Mouse (Mus musculus) splenic B cell, adult 2 months (primary cell): ENCODE data around the gene Sesn1.
A peak's percentile ranks its signal among the peaks of the same experiment; 100 is the strongest.
"Not testable (repeated sequence)": the region's sequence is repeated elsewhere in the genome, so short reads cannot be mapped to it uniquely, and the experiment has no call there.

Experiments used
- DNase-seq: peaks from one replicate; pipeline ENCODE4 v3.0.0-alpha.2; 2011; ENCODE audit warnings: low read depth, low spot score
- H3K27me3 ChIP-seq: 2 replicates; pipeline ENCODE4 v1.6.1; 2012; ENCODE audit warnings: mild to moderate bottlenecking, low read length, moderate library complexity, mixed read lengths; ENCODE audit not compliant: control insufficient read depth, poor library complexity, insufficient read depth, severe bottlenecking
- H3K36me3 ChIP-seq: 2 replicates; pipeline ENCODE4 v1.6.1; 2012; ENCODE audit warnings: mild to moderate bottlenecking, low read length, moderate library complexity, mixed read lengths; ENCODE audit not compliant: control insufficient read depth, poor library complexity, insufficient read depth, severe bottlenecking

Sesn1 gene

DNA sequence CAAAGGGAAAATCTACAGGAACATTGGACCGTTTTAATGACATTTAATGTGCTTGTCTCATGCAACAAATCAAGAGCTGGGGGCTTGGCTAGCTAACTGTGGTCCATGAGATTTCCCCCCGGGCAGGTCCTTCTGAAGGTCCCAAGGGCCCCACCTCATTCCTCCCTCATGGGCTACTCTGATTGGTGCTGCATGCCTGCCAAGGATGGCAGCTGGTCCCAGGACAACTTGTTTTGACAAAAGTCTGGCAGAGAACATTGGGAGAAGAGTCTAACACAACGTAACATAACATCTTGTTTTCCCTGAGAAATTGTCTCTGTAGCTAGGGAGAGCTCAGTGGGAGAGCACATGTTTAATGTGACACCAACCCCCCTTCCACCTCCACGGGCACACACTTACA, 126.4 kb downstream of the Sesn1 start:
- no peaks in the 10 kb centered on the region for H3K36me3 ChIP-seq
- H3K27me3 ChIP-seq, result no peaks in the 10 kb centered on the region
- DNase-seq, result no peak

DNA sequence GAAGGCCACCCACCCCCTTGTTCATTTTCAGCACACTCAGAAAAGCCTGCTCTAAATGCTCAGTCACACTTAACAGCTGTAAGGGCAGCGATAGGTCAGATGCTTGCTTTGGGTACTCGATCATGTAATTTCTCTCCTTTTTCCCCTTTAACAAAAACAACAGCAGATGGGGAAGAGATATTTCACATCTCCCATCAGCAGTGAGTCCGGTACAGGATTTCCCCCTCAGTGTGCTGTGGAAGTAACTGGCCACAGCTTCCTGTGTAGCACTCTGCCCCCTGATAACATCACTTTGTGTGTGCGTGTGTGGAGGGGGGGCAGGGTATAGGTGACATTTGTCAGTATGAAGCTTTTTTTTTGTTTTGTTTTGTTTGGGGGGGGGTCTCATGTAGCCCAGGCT, 127.4 kb downstream of the Sesn1 start:
- Histone ChIP-seq H3K27me3 (no peaks in the 10 kb centered on the region), H3K36me3 (no peaks in the 10 kb centered on the region)
- DNase-seq, result peak; percentile 70

DNA sequence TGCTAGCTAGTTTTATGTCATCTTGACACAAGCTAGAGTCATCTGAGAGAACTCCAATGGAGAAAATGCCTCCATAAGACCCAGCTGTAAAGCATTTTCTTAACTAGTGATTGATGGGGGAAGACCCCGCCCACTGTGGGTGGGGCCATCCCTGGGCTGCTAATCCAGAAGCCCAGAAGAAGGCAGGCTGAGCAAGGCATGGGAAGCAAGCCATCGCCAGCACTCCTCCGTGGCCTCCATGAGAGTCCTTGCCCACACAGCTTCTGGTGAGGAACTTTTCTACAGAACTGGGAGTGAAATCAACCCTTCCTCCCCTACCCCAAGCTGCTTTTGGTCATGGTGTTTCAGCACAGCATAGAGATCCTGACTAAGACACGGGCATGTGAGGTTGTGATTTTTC, 129.4 kb downstream of the Sesn1 start:
- Histone ChIP-seq H3K27me3 (no peaks in the 10 kb centered on the region), H3K36me3 (no peaks in the 10 kb centered on the region)
- no peak for DNase-seq

DNA sequence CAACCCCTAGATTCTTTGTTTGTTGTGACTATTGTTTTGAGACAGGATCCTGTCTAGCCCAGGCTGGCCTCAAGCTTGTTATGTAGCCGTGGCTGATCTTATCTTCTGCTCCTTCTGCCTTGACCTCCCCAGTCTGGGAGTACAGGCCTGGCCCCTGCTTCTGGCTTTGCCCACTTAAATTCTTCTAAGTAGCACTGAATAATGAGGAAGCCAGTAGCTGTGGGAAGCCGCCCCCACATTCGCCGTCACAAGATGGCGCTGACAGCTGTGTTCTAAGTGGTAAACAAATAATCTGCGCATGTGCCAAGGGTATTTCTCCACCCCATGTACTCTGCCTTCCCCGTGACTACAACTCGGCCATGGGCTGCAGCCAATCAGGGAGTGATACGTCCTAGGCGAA, 142.6 kb downstream of the Sesn1 start:
- H3K27me3 ChIP-seq, H3K36me3 ChIP-seq, DNase-seq: not testable (repeated sequence)

DNA sequence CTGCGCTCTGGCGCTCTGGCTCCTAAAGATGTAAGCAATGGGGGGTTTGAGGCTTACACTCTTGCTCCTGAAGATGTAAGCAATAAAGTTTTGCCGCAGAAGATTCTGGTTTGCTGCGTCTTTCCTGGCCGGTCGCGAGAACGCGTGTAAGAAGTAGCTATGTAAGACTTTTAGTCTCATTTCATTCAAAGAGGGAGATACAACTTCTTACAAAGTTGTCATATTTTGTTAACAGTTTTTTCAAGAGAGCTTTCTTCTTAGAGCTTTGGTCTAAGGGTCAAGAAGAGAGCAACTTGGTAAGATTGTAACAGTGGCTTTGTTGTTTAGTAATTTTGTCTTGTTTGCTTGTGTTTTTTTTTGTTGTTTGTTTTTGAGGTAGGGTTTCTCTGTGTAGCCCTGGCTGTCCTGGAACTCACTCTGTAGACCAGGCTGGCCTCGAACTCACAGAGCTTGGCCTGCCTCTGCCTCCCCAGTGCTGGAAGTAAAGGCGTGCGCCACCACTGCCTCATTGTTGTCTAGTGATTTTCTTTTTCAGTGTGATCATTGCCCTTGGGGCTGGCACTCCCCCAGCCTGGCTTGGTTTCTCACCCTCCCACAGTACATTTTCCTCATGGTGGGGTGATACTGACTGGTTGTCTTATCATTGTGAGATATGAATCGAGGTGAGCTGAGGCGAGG, 143.3 kb downstream of the Sesn1 start:
- Histone ChIP-seq H3K36me3 (no peaks in the 10 kb centered on the region), H3K27me3 (no peaks in the 10 kb centered on the region)
- DNase-seq, result no peak

DNA sequence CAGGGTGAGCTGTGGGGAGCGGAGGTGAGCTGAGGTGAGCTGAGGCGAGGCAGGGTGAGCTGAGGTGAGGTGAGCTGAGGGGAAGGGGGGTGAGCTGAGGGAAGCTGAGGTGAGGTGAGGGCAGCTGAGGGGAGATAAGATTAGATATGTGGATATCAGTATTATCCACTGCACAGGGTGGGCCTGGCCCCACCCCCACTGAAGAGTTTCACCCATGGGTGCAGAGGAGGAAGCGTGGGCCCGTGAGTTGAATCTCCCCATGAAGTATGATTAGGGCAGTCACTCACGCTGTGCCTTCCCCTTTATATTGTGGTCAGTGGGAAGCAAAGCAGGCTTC, 143.8 kb downstream of the Sesn1 start:
- DNase-seq, result peak; percentile 15
- Histone ChIP-seq H3K27me3 (no peaks in the 10 kb centered on the region), H3K36me3 (no peaks in the 10 kb centered on the region)

DNA sequence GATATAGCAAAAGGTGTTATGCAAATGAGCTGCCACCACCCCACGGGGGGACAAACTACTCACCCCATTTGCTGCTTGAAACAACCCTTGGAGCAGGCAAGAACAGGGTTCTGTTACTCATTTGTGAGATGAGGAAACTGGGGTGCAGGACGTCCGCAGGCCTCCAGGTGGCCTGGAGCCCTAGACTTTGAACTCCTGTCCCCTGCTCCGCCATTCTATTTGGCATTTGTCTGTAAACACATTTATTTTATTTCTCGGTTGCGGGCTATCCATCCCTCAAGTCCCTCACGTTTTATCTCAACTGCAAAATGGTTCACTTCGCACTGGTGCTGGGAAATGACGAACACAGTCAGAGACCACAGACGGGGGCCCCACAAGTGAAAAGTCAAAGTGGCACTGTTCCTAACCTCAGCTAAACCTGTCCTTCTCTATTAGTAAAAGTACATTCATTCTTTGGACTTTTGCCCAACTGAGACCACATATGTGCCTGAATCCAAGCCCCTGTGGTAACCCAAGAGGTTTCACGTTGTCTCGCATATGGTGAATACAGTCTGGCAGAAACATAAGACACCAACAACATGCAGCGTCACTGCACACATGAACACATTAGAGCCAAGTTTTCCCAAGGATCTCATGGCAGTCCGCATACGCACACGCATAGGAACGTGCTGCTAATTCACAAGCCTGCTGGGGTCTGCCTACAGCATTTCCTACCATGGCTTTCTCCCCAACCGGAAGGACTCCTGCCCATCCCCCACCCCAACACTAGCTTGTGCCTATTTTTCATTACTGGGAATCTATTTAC, 147.9 kb downstream of the Sesn1 start:
- H3K36me3 ChIP-seq, result no peaks in the 10 kb centered on the region
- DNase-seq, result no peak
- no peaks in the 10 kb centered on the region for H3K27me3 ChIP-seq
